ENCODE assay signal across 8 mouse cellular contexts in genomic region chr7:91262998-91263397, GRCm38 (mm10).
DNase-seq lines count a peak whose midpoint lies in the region; ATAC-seq lines count a peak whose summit lies in the region.

No protein-coding gene starts in this region.

- H3K4me3 ChIP-seq in forebrain, embryonic 11.5 days (ENCODE audit: low read depth, low read length) = peak overlapping the region; percentile 45
- no peak overlapping the region for H3K4me3 ChIP-seq in liver, embryonic 12.5 days

- peaks cover 2% of the 10 kb centered on the region for H3K4me1 ChIP-seq in forebrain, embryonic 11.5 days (replicated peaks; ENCODE audit: control insufficient read depth, insufficient read depth, low read length)
- H3K4me1 ChIP-seq in liver, embryonic 12.5 days = 0 out of 2 replicates have a peak, but pooled peaks cover 4% of the 10 kb centered on the region

- peak; percentile 38; the same call in 1 of the 2 replicates for ATAC-seq in frontal cortex, adult (ENCODE audit: low TSS enrichment)
- peak; percentile 11 for ATAC-seq in forebrain, embryonic 11.5 days (replicated peaks; ENCODE audit: low FRiP score)
- no peak for ATAC-seq in liver, embryonic 12.5 days

- H3K9me3 ChIP-seq in forebrain, embryonic 11.5 days (ENCODE audit: control insufficient read depth, low read length) = no peaks in the 10 kb centered on the region
- no peaks in the 10 kb centered on the region for H3K9me3 ChIP-seq in liver, embryonic 12.5 days (replicated peaks)

- DNase-seq in frontal cortex, postnatal 10 days (ENCODE audit: low spot score in 2 of 2) = no peak
- peak; percentile 2 for DNase-seq in ES-CJ7 (ENCODE audit: low read depth, low spot score)
- DNase-seq in forebrain, embryonic 11.5 days (ENCODE audit: low spot score) = no peak
- no peak for DNase-seq in yolk sac, embryonic 10.5 days (ENCODE audit: low spot score)
- no peak for DNase-seq in thymus, postnatal 25 days
- no peak for DNase-seq in adrenal gland, postnatal 36 days

- 6% methylated on average over 9 of the region's 9 CpGs for WGBS in forebrain, embryonic 11.5 days
- 15% methylated on average over 9 of the region's 9 CpGs for WGBS in liver, embryonic 12.5 days (ENCODE audit: insufficient replicate concordance)

- no peak overlapping the region for H3K27ac ChIP-seq in forebrain, embryonic 11.5 days (ENCODE audit: low read depth, low read length)
- no peak overlapping the region for H3K27ac ChIP-seq in liver, embryonic 12.5 days

- H3K36me3 ChIP-seq in forebrain, embryonic 11.5 days (ENCODE audit: control insufficient read depth, insufficient read depth, low read length) = no peaks in the 10 kb centered on the region
- no peaks in the 10 kb centered on the region for H3K36me3 ChIP-seq in liver, embryonic 12.5 days

- H3K9ac ChIP-seq in forebrain, embryonic 11.5 days (ENCODE audit: low read length) = peak overlapping the region; percentile 20; the same call in 1 of the 2 replicates
- H3K9ac ChIP-seq in liver, embryonic 12.5 days = no peak overlapping the region

- peak overlapping the region; percentile 78 for H3K4me2 ChIP-seq in forebrain, embryonic 11.5 days (ENCODE audit: low read depth, low read length, severe bottlenecking)
- H3K4me2 ChIP-seq in liver, embryonic 12.5 days = peak overlapping the region; percentile 61; the same call in 1 of the 2 replicates

- no peaks in the 10 kb centered on the region for H3K27me3 ChIP-seq in forebrain, embryonic 11.5 days (ENCODE audit: control insufficient read depth, insufficient read depth, low read length)
- H3K27me3 ChIP-seq in liver, embryonic 12.5 days (replicated peaks) = peaks cover 13% of the 10 kb centered on the region
